Mouse (Mus musculus) myocyte (in vitro differentiated cells): Measurements from ENCODE around the gene Tmem251. TPM values are rescaled to one million over a fixed set of nuclear protein-coding genes. Genes with fewer than 3 reads are reported as not detected.

Source experiments
- H3K27me3 ChIP-seq: one replicate; pipeline ENCODE4 v1.6.1; 2011; ENCODE audit not compliant: control insufficient read depth, insufficient read depth, insufficient read length
- H3K36me3 ChIP-seq: one replicate; pipeline ENCODE4 v1.6.1; 2011; ENCODE audit not compliant: control insufficient read depth, insufficient read depth
- H3K4me2 ChIP-seq: one replicate; pipeline ENCODE4 v1.6.1; 2011; ENCODE audit warnings: low read depth, control low read depth
- H3K4me3 ChIP-seq: one replicate; pipeline ENCODE4 v1.5.1; 2011; ENCODE audit warnings: mild to moderate bottlenecking, control low read depth, moderate library complexity
- H3K79me2 ChIP-seq: one replicate; pipeline ENCODE4 v1.6.1; 2011; ENCODE audit not compliant: control insufficient read depth, insufficient read depth
- H3ac ChIP-seq: one replicate; pipeline ENCODE4 v1.6.1; 2011; ENCODE audit not compliant: control insufficient read depth, insufficient read length
- CEBPB ChIP-seq: IDR thresholded peaks from 2 replicates; pipeline ENCODE4 v1.6.1; 2011; ENCODE audit warnings: mild to moderate bottlenecking, moderate library complexity; ENCODE audit not compliant: poor library complexity, insufficient read depth, severe bottlenecking
- E2F4 ChIP-seq: IDR thresholded peaks from one replicate; pipeline ENCODE4 v1.6.1; 2011; ENCODE audit warnings: mild to moderate bottlenecking, control low read depth, moderate library complexity; ENCODE audit not compliant: insufficient read depth
- MAX ChIP-seq: IDR thresholded peaks from one replicate; pipeline ENCODE4 v1.6.1; 2011; ENCODE audit warnings: low read depth, mild to moderate bottlenecking, control low read depth
- MYOD1 ChIP-seq, 3 experiments: IDR thresholded peaks; one replicate each; pipeline ENCODE4 v1.6.1; 2011; ENCODE audit warnings: control low read depth in 2 of 3, low read depth in 2 of 3, mild to moderate bottlenecking in 2 of 3, moderate library complexity in 1 of 3; ENCODE audit not compliant: insufficient read length in 2 of 3, control insufficient read depth in 1 of 3
- MYOG ChIP-seq, 3 experiments: IDR thresholded peaks; one replicate each; pipeline ENCODE4 v1.6.1; 2011; ENCODE audit warnings: control low read depth in 2 of 3, low read depth in 2 of 3, mild to moderate bottlenecking in 2 of 3; ENCODE audit not compliant: insufficient read length in 2 of 3, control insufficient read depth in 1 of 3, insufficient read depth in 1 of 3
- POLR2A ChIP-seq: IDR thresholded peaks from one replicate; pipeline ENCODE4 v1.6.1; 2011; ENCODE audit warnings: low read depth, mild to moderate bottlenecking, control low read depth, moderate library complexity; ENCODE audit not compliant: insufficient read length
- POLR2AphosphoS2 ChIP-seq: IDR thresholded peaks from one replicate; pipeline ENCODE4 v1.6.1; 2011; ENCODE audit warnings: low read depth, control low read depth; ENCODE audit not compliant: insufficient read length
- REST ChIP-seq: IDR thresholded peaks from one replicate; pipeline ENCODE4 v1.6.1; 2011; ENCODE audit warnings: mild to moderate bottlenecking, control low read depth, moderate library complexity; ENCODE audit not compliant: insufficient read depth, insufficient read length
- SRF ChIP-seq: IDR thresholded peaks from one replicate; pipeline ENCODE4 v1.6.1; 2011; ENCODE audit warnings: low read depth; ENCODE audit not compliant: control insufficient read depth, insufficient read length
- TCF12 ChIP-seq: IDR thresholded peaks from one replicate; pipeline ENCODE4 v1.6.1; 2011; ENCODE audit warnings: mild to moderate bottlenecking, control low read depth; ENCODE audit not compliant: poor library complexity, insufficient read depth, severe bottlenecking
- TCF3 ChIP-seq: IDR thresholded peaks from one replicate; pipeline ENCODE4 v1.6.1; 2011; ENCODE audit warnings: low read depth, control low read depth; ENCODE audit not compliant: insufficient read length
- USF1 ChIP-seq: IDR thresholded peaks from one replicate; pipeline ENCODE4 v1.6.1; 2011; ENCODE audit warnings: low read depth, mild to moderate bottlenecking, control low read depth, moderate library complexity
- polyA plus RNA-seq: library from polyadenylated mRNA; unstranded; fragments of >200 nt; fragmentation: generic; extraction: Trizol; gene quantifications from one replicate; pipeline ENCODE4 v1.2.1, GENCODE M21; 2012; ENCODE audit warnings: missing spikeins

The Tmem251 gene
- polyA plus RNA-seq, 1 experiment = 2.9 TPM

DNA sequence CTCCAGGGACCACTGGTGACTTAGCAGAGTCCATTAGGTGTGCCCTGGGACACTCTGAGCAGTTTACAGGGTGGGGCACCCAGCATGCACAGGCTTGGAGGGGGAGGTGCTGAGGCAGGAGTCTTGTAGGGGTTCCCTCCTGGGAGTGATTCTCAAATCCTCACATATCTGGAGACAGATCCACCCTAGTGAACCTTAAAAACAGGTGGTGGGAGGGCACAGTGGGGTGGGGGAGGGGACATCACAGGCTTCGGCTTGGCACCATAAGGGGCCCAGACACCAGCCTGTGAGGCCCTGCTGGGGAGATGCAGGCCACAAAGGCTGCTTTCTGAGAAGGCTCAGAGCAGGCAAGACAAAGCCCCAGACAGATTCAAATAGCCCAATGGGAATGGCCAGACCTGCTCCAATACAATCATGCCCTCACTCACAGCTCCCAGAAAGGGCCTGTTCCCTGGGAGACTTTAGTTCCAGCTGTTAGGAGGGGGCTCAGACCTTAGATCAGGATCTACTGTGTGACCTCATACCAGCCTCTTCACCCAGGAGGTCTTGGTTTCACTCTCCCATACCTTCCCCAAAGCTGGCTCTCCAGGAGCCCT is 45.4 kb upstream of the Tmem251 start:
- TF ChIP-seq SRF (no peak), MYOG (IDR thresholded peaks at IDR 0.05; ENCODE audit: control insufficient read depth in 1 of 3, insufficient read depth in 1 of 3, insufficient read length in 2 of 3, low read depth in 2 of 3) (no peak), TCF3 (no peak), CEBPB (no peak), POLR2A (no peak), USF1 (no peak)
- Histone ChIP-seq H3K27me3 (no peaks in the 10 kb centered on the region), H3ac (no peak overlapping the region), H3K79me2 (no peaks in the 10 kb centered on the region), H3K36me3 (no peaks in the 10 kb centered on the region), H3K4me3 (no peak overlapping the region), H3K4me2 (no peak overlapping the region)

GRCm38 (mm10) chr12:102699156-102699555 is 44.4 kb upstream of the Tmem251 start:
- Histone ChIP-seq H3K79me2 (no peaks in the 10 kb centered on the region), H3K4me2 (no peak overlapping the region), H3K27me3 (no peaks in the 10 kb centered on the region), H3ac (no peak overlapping the region), H3K36me3 (no peaks in the 10 kb centered on the region), H3K4me3 (no peak overlapping the region)
- TF ChIP-seq REST = no peak
- TF ChIP-seq MYOG (IDR thresholded peaks at IDR 0.05; ENCODE audit: control insufficient read depth in 1 of 3, insufficient read depth in 1 of 3, insufficient read length in 2 of 3, low read depth in 2 of 3) = no peak
- no peak for TF ChIP-seq E2F4
- no peak for TF ChIP-seq POLR2A
- TF ChIP-seq TCF3 = no peak
- TF ChIP-seq MYOD1 (IDR thresholded peaks at IDR 0.05; ENCODE audit: control insufficient read depth in 1 of 3, insufficient read length in 2 of 3, low read depth in 2 of 3) = no peak

DNA sequence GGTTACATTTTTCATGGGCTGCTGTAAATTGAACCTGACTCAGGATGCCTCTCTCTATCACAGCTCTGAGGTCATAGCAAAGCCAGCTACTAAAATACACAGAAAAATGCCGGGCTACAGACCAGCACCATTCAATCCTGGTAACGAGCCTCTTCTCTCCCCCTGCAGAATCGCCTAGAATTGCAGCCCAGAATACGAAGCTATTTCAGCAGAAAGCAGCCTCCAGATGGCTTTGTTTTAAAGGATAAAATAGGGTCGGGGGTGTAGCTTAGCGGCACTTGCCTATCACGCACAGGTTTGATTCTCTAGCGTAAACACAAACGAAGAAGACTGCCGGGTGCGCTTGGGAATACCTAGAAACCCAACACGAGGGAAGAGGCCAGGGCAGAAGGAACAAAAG is 43.1 kb upstream of the Tmem251 start:
- Histone ChIP-seq H3K36me3 (no peaks in the 10 kb centered on the region), H3K79me2 (no peaks in the 10 kb centered on the region), H3K4me3 (no peak overlapping the region), H3K4me2 (no peak overlapping the region), H3ac (no peak overlapping the region), H3K27me3 (no peaks in the 10 kb centered on the region)
- no peak for TF ChIP-seq POLR2AphosphoS2
- no peak for TF ChIP-seq MYOG (IDR thresholded peaks at IDR 0.05; ENCODE audit: control insufficient read depth in 1 of 3, insufficient read depth in 1 of 3, insufficient read length in 2 of 3, low read depth in 2 of 3)
- no peak for TF ChIP-seq MYOD1 (IDR thresholded peaks at IDR 0.05; ENCODE audit: control insufficient read depth in 1 of 3, insufficient read length in 2 of 3, low read depth in 2 of 3)
- TF ChIP-seq USF1 = no peak
- no peak for TF ChIP-seq E2F4
- no peak for TF ChIP-seq MAX
- TF ChIP-seq REST = no peak
- TF ChIP-seq POLR2A = no peak
- TF ChIP-seq CEBPB = no peak
- no peak for TF ChIP-seq TCF3

DNA sequence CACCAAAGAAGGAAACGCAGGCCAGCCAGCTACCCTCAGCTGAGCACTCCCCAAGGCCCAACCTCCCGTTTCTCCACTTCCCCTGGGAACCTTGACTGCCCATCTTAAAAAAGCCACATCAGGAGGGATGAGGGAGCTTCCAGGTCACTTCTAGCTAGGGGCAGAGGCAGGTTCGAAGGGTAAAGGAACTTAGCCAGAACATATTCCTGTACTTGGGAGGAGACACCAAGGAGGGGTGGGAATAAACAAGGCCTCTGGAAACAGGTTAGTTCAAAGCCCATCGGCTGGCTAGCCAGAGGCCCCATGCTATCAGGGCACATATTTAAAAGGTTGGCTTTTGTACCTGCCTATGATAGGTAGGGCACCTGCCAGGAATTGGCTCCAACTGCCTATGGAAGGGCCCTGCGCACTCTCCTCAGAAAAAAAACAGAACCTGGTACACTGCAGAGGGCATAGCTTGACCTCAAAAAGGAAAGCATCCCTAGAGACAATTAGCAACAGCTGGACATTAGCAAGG is 41.8 kb upstream of the Tmem251 start:
- no peak overlapping the region for H3K4me3 ChIP-seq
- no peak overlapping the region for H3ac ChIP-seq
- no peaks in the 10 kb centered on the region for H3K27me3 ChIP-seq
- no peak overlapping the region for H3K4me2 ChIP-seq
- no peaks in the 10 kb centered on the region for H3K36me3 ChIP-seq
- TF ChIP-seq MYOG (IDR thresholded peaks at IDR 0.05; ENCODE audit: control insufficient read depth in 1 of 3, insufficient read depth in 1 of 3, insufficient read length in 2 of 3, low read depth in 2 of 3) (no peak), SRF (no peak), POLR2A (no peak), E2F4 (no peak)
- no peaks in the 10 kb centered on the region for H3K79me2 ChIP-seq

DNA sequence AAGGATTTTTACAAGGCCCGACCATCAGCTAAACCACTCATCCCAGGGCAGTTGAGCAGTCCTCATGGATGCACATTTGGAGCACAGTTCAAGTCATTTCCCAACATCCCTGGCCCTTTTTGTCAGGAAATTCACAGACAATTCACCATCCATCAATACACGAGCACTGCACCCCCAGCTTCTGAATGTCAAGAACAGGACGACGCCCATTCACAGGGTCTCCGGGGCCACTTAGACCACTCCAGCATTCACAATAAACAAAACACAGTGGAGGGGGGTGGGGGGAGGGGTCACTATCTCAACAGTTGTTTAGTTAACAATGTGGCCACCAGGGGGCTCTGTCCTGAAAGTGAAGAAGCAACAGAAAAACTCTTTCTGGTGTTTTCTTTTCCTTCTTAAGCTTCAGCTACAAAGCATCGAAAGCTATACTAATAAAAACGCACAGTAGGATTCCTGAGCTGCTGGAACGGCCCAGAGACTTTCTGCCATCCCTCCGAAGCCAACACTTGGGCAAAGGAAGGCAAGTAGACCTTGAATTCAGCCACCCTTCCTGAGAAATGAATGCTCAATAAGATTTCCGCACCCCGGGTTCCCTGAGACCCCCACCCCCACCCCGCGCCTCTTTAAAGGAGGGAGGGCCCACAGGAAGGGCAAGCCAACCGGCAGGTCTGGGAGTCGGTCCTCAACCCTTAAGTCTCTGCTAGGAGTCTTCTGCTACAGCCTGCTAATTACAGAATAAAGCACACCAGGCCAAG is 41.0 kb upstream of the Tmem251 start:
- TF ChIP-seq MYOG (IDR thresholded peaks at IDR 0.05; ENCODE audit: control insufficient read depth in 1 of 3, insufficient read depth in 1 of 3, insufficient read length in 2 of 3, low read depth in 2 of 3) (no peak), POLR2A (no peak), CEBPB (no peak), TCF12 (no peak), SRF (no peak), MAX (no peak), POLR2AphosphoS2 (no peak), MYOD1 (IDR thresholded peaks at IDR 0.05; ENCODE audit: control insufficient read depth in 1 of 3, insufficient read length in 2 of 3, low read depth in 2 of 3) (no peak)
- H3K4me3 ChIP-seq = peak overlapping the region; percentile 29
- H3K36me3 ChIP-seq = no peaks in the 10 kb centered on the region
- peak overlapping the region; percentile 76 for H3K4me2 ChIP-seq
- H3K79me2 ChIP-seq = no peaks in the 10 kb centered on the region
- no peaks in the 10 kb centered on the region for H3K27me3 ChIP-seq
- no peak overlapping the region for H3ac ChIP-seq
